Mouse (Mus musculus) stomach, postnatal 0 days (tissue): ENCODE measurements around the gene Gm13057. TPM values are rescaled to one million over a fixed set of nuclear protein-coding genes. Genes with fewer than 3 reads are reported as not detected.
"Not testable (repeated sequence)": the region's sequence is repeated elsewhere in the genome, so short reads cannot be mapped to it uniquely, and the experiment has no call there.

Source experiments
- ATAC-seq: fragments of 200-750 bp; cut with Nextera tagmentation; 2 replicates; pipeline ENCODE4 v1.8.0; 2017; ENCODE audit not compliant: low FRiP score, low TSS enrichment
- DNase-seq: peaks from one replicate; pipeline ENCODE4 v3.0.0-alpha.2; 2016; ENCODE audit warnings: low spot score
- H3K27ac ChIP-seq: fragments of 300-500 bp; sonication (generic); replicated peaks from 2 replicates; pipeline ENCODE4 v1.5.1; 2014; ENCODE audit warnings: mild to moderate bottlenecking, control low read depth
- H3K27me3 ChIP-seq: fragments of 300-500 bp; sonication (generic); 2 replicates; pipeline ENCODE4 v1.6.1; 2014; ENCODE audit warnings: low read length; ENCODE audit not compliant: control insufficient read depth, insufficient read depth
- H3K36me3 ChIP-seq: fragments of 300-500 bp; sonication (generic); 2 replicates; pipeline ENCODE4 v1.6.1; 2014; ENCODE audit warnings: low read length, mixed read lengths; ENCODE audit not compliant: control insufficient read depth, insufficient read depth
- H3K4me1 ChIP-seq: fragments of 300-500 bp; sonication (generic); replicated peaks from 2 replicates; pipeline ENCODE4 v1.6.1; 2014; ENCODE audit warnings: antibody characterized with exemption; ENCODE audit not compliant: control insufficient read depth, insufficient read depth
- H3K4me2 ChIP-seq: fragments of 300-500 bp; sonication (generic); replicated peaks from 2 replicates; pipeline ENCODE4 v1.6.1; 2014; ENCODE audit warnings: low read depth, mild to moderate bottlenecking, control low read depth, moderate library complexity
- H3K4me3 ChIP-seq: fragments of 300-500 bp; sonication (generic); 2 replicates; pipeline ENCODE4 v1.5.1; 2014; ENCODE audit warnings: low read depth, low read length, control low read depth
- H3K9ac ChIP-seq: fragments of 300-500 bp; sonication (generic); 2 replicates; pipeline ENCODE4 v1.6.1; 2014; ENCODE audit warnings: mild to moderate bottlenecking, low read length, control low read depth, mixed read lengths
- H3K9me3 ChIP-seq: fragments of 300-500 bp; sonication (generic); 2 replicates; pipeline ENCODE4 v1.6.1; 2016; ENCODE audit warnings: low read length; ENCODE audit not compliant: control insufficient read depth
- CTCF ChIP-seq: IDR thresholded peaks from 2 replicates; pipeline ENCODE4 v1.5.1; 2016; ENCODE audit warnings: antibody characterized with exemption, low read depth, mild to moderate bottlenecking, moderate library complexity
- EP300 ChIP-seq: optimal IDR thresholded peaks from 2 replicates; pipeline ENCODE3; 2016; ENCODE audit warnings: antibody characterized with exemption
- WGBS: fragments of 180-500 bp; shearing (Covaris S2); extraction: QIAGEN DNeasy Blood & Tissue Kit; methylation state at CpG from one replicate; pipeline ENCODE4 v1.1.7; 2014; 5-methylcytosine and 5-hydroxymethylcytosine counted together
- polyA plus RNA-seq: library from polyadenylated mRNA; unstranded; fragments of >200 nt; fragmentation: Nextera tagmentation; extraction: Ambion mirVana; gene quantifications from 2 replicates; pipeline ENCODE4 v1.2.1, GENCODE M21; 2015

Gene Gm13057
- not detected in 2 replicates for polyA plus RNA-seq

GRCm38 (mm10) chr4:143551400-143551799 lies at the start of gene Gm13057, which contains the start of gene BC080695:
Gene Gm13057, plus strand, starts transcription at chr4:143551709.
Gene BC080695, plus strand, starts transcription at chr4:143551700.
- H3K36me3 ChIP-seq, H3K9me3 ChIP-seq, H3K4me2 ChIP-seq, H3K27me3 ChIP-seq, ATAC-seq, DNase-seq, H3K27ac ChIP-seq, H3K9ac ChIP-seq, H3K4me1 ChIP-seq, H3K4me3 ChIP-seq: not testable (repeated sequence)
- no CpG with 5 or more reads among the region's 3 CpGs for WGBS

GRCm38 (mm10) chr4:143511043-143511442 lies 40.5 kb upstream of the Gm13057 start, which contains the start of gene Gm13043:
Gene Gm13043, plus strand, starts transcription at chr4:143511343.
- H3K36me3 ChIP-seq, result no peaks in the 10 kb centered on the region
- no peak within 1 kb of the TSS for H3K4me3 ChIP-seq
- no peaks in the 10 kb centered on the region for H3K9me3 ChIP-seq
- DNase-seq (no peak), ATAC-seq (no peak)
- no peaks in the 10 kb centered on the region for H3K4me1 ChIP-seq
- no peaks in the 10 kb centered on the region for H3K27me3 ChIP-seq
- no peak within 1 kb of the TSS for H3K27ac ChIP-seq
- H3K9ac ChIP-seq, result no peak within 1 kb of the TSS
- H3K4me2 ChIP-seq, result no peak within 1 kb of the TSS
- 88% methylated on average over 3 of the region's 3 CpGs for WGBS
- TF ChIP-seq CTCF, result no peak
- TF ChIP-seq EP300, result no peak

- H3K4me3 ChIP-seq, H3K27ac ChIP-seq, DNase-seq, ATAC-seq, H3K9ac ChIP-seq, H3K27me3 ChIP-seq, H3K9me3 ChIP-seq, H3K4me1 ChIP-seq, H3K36me3 ChIP-seq, H3K4me2 ChIP-seq: not testable (repeated sequence)
- no CpG with 5 or more reads among the region's 3 CpGs for WGBS
Observed at GRCm38 (mm10) chr4:143535654-143536053, 15.9 kb upstream of the Gm13057 start, which contains the start of gene Gm13040. Gene Gm13040, plus strand, starts transcription at chr4:143535954.

Other genes with a start within 250 kb of the Gm13057 start
- 0.06 TPM in 1 of 2 replicates, not detected in the other for gene Lrrc38, start 202.0 kb upstream of the Gm13057 start, polyA plus RNA-seq
- gene Pramel1, start 157.3 kb upstream of the Gm13057 start, polyA plus RNA-seq, result not detected in 2 replicates
- 5.9 and 7.0 TPM in 2 replicates for gene Pramef8, start 139.3 kb upstream of the Gm13057 start, polyA plus RNA-seq
- gene Oog4, start 101.4 kb upstream of the Gm13057 start, polyA plus RNA-seq, result not detected in 2 replicates
- not detected in 2 replicates for gene Gm13043, start 40.4 kb upstream of the Gm13057 start, polyA plus RNA-seq
- gene Gm13040, start 15.8 kb upstream of the Gm13057 start, polyA plus RNA-seq, result not detected in 2 replicates
- not detected in 2 replicates for gene BC080695, start within 50 bp of the Gm13057 start, polyA plus RNA-seq
- not detected in 2 replicates for gene Gm13083, start 63.3 kb downstream of the Gm13057 start, polyA plus RNA-seq
- gene Gm13088, start 105.5 kb downstream of the Gm13057 start, polyA plus RNA-seq, result not detected in 2 replicates
- gene Gm13089, start 151.0 kb downstream of the Gm13057 start, polyA plus RNA-seq, result not detected in 2 replicates
- gene Gm13078, start 167.7 kb downstream of the Gm13057 start, polyA plus RNA-seq, result not detected in 2 replicates
- not detected in 2 replicates for gene Gm13023, start 237.6 kb downstream of the Gm13057 start, polyA plus RNA-seq